Mouse (Mus musculus): ENCODE data around the gene Rhox3h.
"Not testable (repeated sequence)": the region's sequence is repeated elsewhere in the genome, so short reads cannot be mapped to it uniquely, and the experiment has no call there.

The Rhox3h gene

DNA sequence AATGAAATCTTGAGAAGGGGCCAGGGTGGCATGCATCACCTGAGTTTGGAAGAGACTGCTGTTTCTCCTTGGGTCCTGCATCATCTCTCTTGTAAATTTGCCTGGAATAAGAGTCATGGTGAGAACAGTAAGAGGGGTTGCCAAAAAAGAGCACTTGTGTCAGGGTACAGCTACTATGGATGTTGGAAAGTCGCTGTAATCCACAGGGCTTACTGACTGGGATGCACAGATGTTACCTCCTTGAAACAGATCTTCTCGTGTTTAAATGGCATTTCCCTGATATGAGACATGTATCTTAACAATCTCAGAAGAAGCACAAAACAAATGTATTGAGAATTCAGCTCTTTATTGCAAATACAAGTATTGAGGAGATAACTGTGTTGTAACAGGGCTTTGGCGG lies at the start of gene Rhox3h:
Gene Rhox3h, minus strand, starts transcription at position 101 of the 400 bp plus-strand sequence.
- DNase-seq (ENCODE audit: extremely low spot score), result not testable (repeated sequence)

DNA sequence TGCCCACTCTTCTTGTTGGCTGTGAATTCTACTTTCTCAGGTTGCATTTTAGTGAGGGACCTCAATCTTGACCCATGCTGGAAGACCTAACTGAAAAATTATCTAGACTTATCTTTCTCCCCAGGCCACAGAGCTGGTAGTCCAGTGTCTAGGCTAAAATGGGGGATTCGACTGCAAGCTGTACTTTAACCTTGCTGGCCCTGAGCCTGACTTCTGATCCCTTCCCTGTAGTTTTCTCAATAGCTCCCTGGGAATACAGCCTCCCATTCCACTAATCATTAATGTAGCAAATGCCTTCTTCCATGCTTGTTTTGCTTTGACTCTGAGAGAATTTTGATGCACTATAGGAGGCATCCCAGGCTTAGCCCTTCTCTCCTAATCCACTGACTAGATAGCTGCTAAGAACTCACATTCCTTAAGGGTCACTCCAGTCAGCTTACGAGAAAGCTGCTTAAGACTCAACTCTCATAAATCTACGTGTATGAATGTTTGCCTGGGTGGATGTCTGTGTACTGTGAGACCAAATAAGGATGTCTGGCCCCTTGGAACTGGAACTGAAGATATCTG lies 33.3 kb upstream of the Rhox3h start:
- no peak for DNase-seq (ENCODE audit: extremely low spot score)

DNA sequence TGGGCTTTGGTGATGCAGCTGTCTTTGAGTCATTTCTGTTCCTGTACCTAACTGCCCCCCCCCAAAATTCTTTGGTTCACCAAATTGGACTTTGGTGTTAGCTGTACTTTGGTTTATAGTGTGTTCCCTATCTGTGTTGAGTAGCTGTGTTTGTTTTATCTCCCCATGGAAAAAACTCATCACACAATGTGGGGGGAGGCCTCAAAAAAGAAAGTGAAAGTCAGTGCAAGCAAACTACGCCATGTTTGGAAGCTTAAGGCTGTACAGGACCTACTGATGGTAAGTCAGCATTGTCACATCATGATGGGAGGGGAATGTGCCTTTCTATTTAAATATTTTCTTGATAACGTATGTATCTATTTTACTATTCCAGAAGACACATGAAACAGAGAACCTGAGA lies 23.7 kb upstream of the Rhox3h start:
- no peak for DNase-seq (ENCODE audit: extremely low spot score)

DNA sequence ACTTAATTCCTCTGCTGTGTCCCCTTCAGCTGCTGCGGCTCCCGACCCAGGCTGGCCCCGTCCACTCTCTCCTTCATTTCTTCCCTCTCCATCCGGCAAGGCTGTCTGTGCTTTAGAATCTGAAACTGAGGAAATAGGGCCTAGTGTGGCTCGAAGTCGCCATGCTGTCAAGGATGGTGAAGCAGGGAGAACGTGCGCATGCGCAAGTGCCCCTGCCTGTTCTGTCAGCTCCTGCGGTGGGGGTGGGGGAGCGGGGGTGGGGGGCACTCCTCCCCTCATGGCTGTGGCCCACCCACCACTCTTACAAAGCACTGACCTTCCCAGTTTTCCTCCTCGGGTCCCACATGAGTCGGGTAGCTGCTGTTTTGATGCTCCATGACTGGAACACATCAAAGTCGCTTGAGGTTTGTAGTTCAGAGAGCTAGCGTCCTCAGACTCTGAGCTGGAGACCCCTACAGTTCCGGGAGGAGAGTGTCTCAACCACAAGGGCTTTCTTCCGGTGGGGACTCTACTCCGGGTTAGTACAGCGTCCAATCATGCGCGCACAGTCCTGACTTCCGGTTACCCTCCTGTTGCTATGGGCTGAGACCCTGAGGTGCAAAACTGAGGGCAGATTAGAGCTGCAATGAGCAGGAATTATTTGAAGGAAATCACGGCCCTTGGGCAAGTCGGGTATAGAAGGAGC lies 14.6 kb upstream of the Rhox3h start:
- no peak for DNase-seq (ENCODE audit: extremely low spot score)

DNA sequence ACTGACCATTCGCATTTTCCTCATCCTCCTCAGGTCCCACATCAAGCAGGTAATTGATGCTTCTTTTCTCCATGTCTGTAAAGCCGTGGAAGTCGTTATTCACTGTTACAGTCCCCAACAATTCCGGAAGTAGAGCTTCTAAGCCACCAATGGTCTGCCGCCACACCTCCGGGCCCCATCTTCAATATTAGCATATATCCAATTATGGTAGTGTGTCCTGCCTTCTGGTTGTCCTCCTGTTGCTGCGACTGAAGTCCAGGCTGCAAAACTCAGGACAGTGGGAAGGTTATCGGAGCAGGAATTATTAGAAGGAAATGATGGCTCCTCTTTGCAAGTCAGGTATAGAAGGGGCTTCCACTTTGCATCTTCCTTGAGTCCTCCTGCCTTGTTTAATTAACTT lies 4.6 kb upstream of the Rhox3h start, which contains the start of gene Rhox2h:
Gene Rhox2h, minus strand, starts transcription at position 101 of the 400 bp plus-strand sequence.
- not testable (repeated sequence) for DNase-seq (ENCODE audit: extremely low spot score)

DNA sequence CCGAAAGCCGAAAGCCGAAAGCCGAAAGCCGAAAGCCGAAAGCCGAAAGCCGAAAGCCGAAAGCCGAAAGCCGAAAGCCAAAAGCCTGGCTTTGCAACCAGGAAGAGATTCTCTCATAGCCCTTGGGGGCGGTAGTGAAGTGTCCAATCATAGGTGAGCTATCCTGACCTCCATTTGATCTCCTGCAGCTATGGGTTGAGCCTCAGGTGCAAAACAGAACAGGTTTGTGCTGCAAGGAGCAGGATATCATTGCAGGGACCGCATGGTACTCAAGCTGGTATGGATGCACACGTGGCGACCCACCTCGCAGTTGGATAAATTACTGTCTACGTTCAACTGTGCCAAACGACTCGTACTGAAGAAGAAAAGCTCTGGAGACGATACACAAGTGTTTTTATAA lies 17.3 kb downstream of the Rhox3h start, which contains the start of gene Rhox4g:
Gene Rhox4g, minus strand, starts transcription at position 101 of the 400 bp plus-strand sequence.
- not testable (repeated sequence) for DNase-seq (ENCODE audit: extremely low spot score)

DNA sequence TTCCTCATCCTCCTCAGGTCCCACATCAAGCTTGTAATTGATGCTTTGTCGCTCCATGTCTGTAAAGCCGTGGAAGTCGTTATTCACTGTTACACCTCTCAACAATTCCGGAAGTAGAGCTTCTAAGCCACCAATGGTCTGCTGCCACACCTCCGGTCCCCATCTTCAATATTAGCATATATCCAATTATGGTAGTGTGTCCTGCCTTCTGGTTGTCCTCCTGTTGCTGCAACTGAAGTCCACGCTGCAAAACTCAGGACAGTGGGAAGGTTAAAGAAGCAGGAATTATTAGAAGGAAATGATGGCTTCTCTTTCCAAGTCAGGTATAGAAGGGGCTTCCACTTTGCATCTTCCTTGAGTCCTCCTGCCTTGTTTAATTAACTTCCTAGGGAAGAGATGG lies 25.2 kb downstream of the Rhox3h start, which contains the start of gene Rhox2g:
Gene Rhox2g, minus strand, starts transcription at position 101 of the 400 bp plus-strand sequence.
- not testable (repeated sequence) for DNase-seq (ENCODE audit: extremely low spot score)

DNA sequence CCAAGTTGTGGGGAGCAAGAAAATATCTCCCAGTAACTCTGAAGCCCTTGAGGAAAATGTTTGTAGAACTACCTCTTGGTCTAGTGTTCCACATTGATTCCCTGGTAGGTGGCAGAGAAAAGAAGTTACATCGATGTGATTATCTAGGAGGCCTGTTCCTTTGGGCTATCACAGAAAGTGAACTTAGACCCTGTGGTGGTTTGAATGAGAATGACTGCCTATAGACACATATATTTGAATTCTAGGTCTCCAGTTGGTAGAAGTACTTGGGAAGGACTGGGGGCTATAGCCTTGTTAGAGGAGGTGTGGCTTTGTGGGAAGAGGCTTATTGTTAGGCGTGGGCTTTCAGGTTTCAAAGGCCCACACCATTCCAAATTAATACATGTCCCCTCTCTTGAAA lies 40.1 kb downstream of the Rhox3h start, which contains the start of gene Rhox3g:
Gene Rhox3g, minus strand, starts transcription at position 101 of the 400 bp plus-strand sequence.
- not testable (repeated sequence) for DNase-seq (ENCODE audit: extremely low spot score)

Measured in embryo, embryonic 9.5 days (tissue).